Mouse (Mus musculus) urinary bladder, postnatal 36 days (tissue): ENCODE measurements around the gene Zfp697.
"Not testable (repeated sequence)": the region's sequence is repeated elsewhere in the genome, so short reads cannot be mapped to it uniquely, and the experiment has no call there.

Experiments used
- DNase-seq, 2 experiments: peaks; one replicate each; pipeline ENCODE4 v3.0.0; 2022; ENCODE audit warnings: low spot score in 2 of 2, mixed read lengths in 1 of 2

The Zfp697 gene

DNA sequence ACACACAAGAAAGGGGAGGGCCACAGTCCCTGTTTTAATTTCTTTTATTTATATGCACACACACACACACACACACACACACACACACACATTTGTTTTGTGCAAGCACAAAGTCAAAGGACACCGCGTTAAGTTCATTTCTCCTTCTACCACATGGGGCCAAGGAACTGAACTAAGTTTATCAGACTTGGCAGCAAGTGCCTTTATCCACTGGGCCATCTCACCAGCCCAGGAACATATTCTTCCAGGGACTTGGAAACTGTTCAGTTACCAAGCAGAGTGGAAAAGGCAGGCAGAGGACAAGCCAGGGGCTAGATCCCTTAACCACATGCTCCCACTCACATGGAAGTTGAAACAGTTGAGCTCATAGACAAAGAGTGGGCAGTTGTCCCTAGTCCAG is 13.5 kb upstream of the Zfp697 start:
- DNase-seq = no peak

DNA sequence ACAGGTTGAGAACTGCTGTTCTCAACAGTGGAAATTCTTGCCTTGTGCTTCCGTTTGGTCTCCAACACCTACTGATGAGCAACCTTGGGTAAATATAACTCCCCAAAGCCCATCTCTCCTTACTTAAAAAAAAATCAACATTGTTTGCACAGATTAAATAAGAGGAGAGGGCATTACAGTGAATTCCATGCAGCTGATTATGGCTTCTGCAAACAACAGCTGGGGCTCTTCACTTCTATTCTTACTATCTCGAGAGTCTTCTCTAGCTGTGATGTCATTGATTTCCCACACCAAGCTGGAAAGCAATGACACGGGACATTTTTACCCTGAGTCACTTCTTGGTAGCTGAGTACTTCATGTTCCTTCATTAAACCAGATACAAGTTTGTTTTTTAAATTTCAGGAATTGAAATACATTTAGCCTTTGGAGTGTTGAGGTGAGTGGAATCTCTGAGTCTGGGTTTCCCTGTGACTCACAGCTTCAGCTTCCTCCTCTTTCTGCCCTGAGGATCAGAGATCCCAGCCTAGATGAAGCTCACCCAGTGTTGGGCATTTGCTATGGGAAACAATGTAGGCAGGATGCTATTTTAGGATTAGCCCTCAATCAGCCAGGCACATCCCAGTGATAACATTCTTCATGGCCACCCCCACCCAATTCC is 8.1 kb upstream of the Zfp697 start:
- DNase-seq = no peak

DNA sequence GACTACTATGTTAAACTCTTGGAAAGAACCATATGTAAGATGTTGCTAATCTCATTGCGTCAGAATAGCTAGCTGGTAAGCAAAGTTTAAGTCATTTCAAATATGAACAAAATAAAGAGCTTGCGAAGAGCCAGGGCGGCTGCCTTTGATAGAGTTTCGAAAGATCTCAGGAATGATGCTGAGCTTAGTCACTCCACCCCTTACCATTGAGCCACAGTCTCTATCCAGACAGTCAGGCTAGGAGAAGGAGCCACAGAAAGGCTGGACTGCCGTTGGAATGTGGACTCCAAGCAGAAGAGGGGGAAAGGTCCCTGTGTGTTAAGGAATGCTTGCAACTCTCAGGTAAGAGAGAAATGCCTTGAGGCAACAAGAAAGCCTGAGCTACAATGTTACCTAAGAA is 7.3 kb upstream of the Zfp697 start:
- DNase-seq = no peak

DNA sequence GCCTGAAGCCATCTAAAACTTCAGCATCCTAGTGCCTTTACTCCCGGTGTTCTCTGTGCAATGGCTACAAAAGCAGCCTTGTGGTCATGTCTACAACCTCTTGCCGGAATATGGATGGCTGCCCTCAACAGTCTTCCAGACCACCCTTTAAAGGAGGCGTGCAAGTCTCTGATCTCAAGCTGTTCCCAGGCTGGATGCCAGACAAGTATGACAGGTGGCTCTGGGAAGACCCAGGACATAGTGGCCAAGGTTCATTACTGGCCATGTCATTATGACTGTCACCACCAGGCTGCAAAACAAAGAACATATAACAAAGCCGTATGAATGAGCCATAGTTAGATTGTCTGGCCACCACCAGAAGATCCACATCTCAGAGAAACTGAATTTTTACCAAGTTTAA is 4.0 kb upstream of the Zfp697 start:
- DNase-seq = no peak

DNA sequence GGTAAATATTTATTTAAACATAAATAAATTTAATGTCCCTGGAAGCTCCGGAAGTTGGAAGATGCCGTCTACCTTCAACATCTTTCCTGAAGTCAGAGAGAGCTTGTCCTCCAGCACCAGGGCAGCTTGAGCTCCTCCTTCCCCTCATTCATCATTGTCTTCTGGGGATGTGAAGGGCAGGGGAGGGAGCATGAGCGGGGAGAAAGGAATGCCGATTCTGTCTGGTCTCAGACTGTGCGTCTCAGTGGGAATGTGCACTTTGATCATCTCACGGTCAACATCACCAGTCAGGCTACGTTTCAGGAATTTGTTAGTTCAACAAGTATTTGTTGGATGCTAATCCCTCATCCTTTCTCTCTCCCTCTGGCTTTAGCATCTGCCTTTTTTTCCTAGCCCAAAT is 3.0 kb upstream of the Zfp697 start:
- DNase-seq = no peak

DNA sequence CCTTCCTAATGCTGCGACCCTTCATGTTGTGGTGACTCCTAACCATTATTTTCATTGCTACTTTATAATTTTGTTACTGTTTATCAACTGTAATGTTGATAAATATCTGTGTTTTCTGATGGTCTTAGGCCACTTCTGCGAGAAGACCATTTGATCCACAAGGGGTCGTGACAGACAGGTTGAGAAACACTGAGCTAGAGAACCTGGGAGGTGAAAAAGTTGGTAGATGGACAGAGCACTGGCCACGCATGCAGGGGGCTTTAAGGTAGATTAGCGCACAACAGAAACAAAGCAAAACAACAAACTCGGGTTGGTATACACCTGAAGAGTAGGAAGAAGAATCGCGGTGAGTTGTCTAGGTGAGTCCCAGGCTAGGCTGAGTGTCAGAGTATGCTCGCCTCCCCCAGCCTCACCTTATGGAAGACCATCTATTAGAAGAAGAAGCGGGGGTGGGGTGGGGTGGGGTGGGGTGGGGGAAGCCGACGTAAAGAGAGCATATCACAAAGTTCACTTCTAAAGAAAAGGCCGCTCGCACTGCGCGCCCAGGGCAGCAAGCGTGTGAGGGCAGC is 500 bp upstream of the Zfp697 start:
- no peak for DNase-seq

DNA sequence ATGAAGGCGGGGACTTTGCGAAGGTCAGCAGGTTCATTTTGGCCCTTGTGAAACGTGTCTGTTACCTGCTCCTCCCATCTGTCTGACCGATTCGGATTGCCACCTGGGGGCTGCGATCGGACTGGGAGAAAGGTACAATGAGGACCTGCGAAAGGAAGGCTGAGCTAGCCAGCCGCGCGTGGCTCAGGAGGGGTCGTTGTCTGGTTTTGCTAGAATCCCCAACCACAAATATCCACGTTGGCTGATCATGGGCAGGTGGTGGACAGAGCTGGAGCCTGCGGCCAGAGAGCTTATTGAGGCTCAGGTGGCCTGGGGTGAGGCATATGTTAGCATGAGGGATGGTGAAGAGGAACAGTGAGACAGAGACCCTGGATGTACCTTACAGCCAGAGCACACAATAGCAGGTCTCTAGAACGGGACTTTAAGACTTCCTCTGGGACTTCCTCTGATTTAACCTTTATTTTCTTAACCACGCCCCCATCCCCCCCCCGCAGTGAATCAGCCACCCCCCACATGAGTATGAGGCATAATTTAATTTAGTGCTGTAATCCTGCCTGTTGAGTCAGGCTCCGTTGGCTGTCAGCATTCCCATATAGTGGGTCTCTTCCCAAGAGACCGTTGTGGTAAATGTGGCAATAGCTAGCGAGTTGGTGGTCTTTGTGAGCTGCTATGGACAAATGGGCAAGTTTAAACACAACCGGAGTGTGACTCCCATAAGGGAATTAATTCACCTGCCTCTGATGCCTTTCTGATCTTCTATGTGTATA is 946 bp downstream of the Zfp697 start:
- DNase-seq = no peak

DNA sequence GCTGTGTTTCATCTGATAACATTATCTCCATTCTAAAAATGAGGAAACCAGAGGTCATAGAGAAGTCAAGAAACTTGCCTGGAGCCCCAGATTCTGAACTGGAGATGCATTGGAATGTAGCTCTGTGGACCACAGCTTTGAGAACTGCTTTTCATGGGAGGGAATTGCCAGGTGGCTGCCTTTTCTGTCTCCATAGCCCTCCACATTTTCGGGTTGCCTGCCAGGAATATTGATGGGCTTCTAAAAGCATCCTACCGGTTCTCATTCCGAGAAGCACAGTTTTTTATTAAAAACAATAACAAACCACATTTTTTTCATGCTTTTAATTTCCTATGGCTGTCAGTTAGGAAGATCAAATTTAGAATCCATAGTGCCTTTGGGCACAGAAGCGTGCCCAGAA is 4.8 kb downstream of the Zfp697 start:
- DNase-seq = no peak

DNA sequence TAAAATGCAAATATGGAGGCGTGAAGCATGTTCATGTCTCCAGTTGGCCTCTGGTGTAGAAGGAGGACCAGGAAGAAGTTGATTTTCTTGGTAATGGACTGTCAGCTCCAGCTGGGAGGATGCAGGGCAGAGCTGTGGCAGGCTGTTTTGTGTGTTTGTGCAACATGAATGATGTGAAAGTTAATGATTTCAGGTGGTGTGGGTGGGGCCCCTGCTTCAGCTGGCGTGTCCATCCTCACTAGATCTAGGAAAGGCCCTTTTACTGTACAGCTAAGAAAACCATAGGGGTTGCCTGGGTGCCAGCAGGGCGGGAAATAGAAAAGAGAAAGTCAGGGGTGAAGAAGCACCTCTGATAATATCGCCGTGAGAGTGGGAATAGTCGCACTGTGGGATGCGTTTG is 5.5 kb downstream of the Zfp697 start:
- DNase-seq = no peak

DNA sequence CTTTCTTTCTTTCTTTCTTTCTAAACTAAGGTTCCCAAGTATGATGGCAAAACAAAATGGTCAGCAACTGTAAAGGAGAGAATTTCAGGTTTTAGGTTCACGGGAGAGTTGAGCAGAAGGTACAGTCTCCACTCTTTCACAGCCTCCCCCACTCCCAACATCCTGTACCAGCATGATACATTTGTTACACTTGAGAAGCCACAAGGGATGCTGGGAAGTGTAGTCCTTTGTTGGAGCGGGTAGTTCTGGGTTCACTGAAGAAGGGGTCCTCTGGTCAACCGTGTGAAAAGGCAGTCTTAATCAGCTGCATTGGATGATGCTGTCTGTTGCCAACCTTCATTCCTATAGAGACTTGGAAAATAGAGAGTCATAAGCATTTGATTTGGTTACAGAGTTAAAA is 7.0 kb downstream of the Zfp697 start:
- DNase-seq = no peak

DNA sequence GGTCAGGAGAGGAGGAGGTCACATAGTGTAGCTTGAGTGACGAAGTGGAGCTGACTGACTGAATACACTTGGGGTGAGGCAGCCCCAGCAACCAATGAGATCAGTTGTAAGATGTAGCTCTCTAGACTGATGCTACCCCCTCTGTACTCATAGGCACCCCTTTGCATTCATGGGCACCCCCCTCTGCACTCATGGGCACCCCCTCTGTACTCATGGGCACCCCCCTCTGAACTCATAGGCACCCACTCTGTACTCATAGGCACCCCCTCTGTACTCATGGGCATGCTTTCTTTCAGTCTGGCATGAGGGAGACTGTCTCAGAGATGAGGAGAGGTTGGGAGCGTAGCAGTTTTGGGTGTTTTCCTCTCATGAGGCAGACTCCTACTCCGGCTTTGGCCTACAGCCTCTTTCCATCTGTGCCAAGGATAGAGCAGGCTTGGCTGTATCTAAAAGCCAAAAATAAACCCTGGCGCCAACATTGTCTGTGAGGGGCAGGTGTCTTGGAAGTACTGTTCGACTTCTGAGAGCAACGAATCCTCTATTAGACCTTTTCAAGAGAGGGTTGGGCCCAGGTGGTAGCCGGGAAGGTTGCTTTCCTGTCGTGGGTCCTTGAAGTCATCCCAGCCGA is 22.1 kb downstream of the Zfp697 start:
- DNase-seq = not testable (repeated sequence)

DNA sequence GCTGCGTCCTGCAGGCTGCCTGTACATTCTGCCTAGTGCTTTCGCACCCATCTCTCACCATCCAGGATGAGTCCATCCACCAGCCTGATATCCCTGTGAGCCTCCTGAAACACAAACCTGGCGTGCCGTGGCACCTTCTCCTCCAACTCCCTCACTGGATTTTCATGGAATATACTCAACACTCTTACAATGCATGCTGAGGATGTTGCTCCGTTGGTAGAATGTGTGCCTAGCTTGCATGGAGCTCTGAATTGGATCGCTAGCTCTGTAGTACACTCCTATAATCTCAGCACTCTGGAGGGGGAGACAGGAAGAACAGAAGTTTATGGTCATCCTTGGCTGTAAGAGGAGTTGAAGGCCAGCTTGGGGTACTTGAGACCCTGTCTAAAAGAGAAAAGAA is 23.6 kb downstream of the Zfp697 start:
- DNase-seq = not testable (repeated sequence)

DNA sequence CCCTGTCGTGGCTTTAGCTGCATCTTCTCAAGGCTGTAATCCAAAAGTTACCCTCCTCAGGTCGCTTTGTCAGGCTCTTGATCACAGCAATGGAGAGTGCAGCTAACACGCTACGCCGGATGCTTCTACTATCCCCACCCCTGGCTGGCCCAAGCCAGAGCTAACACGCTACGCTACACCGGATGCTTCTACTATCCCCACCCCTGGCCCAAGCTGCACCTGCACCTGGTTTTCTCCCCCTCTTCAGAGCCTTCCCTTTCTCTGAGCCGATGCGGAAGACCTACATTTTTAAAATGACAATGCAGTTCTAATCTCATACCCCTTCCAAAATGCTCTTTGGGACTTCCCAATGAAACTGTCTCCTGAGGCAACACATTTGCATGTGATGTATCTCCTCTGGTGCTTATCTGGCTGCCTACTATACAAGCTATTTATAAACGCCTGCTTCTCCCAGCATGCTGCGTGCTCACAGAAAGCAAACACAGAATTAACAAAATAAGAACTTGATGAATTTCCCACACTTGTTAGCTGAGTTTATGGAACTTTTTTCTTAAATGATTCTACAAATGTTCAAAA is 24.4 kb downstream of the Zfp697 start:
- DNase-seq = not testable (repeated sequence)

DNA sequence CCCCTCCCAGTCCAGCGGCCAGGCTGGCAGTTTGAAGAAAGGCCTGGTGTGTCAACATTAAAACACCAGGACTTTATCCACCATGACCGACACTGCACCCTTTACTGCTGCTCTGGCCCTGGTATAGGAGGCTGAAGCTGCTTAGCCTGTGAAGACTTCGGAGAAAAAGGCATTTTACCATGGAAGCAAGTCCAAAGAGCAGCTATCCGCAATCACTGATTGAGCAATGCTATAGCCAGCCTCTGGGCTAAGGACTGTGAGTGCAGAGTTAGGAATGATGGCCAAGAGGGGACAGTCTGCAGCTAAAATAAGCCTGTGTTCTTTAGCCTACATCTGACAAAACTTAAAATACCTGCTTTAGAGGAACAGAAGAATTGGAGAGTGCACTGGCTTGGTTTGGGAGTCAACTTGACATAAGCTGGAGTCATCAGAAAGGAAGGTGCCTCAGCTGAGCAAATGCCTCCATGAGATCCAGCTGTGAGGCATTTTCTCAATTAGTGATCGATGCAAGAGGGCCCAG is 25.1 kb downstream of the Zfp697 start:
- not testable (repeated sequence) for DNase-seq

DNA sequence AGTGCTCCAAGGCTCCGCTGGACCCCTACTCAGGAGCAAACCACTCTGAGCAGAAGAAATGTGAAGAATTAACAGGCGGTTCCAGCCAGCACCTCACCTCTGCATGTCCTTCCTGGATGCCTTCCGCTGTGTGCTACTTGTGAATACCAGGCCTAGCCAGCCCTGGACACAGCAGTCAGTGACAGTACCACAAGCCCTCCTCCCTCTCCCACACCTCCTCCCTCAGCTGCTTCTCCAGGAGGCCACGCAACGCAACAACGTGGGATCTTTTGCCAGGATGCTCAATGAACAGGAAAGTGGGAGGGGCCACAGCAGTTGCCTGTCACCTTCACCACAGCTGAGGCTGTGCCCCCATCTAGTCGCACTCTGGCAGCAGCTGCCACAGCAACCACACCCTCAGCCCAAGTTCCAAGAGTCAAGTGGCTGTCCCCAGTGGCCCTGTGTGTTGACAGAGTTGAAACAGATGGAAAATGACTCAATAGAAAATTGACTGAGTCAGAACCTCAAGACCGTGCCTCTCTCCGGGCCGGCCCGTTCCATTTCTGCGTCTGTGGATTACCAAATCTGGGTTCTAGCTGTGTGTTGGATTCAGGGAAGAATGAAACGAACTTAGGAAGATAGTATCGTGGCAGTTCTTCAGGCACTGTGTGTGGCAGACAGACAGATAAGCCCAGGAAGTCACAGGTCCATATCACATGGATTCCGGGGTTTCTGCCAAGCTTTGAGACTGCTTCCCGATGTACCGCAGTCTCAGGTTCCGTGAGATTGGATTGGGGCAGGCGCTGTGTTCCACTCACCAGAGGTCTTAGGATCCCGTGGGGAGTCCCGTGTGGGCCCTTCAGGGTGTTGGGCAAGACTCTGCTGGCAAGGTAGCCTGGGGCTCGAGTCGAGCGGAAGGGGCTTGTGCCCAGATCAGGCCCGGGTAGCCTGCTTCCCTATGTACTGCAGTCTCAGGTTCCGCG is 28.6 kb downstream of the Zfp697 start:
- not testable (repeated sequence) for DNase-seq

DNA sequence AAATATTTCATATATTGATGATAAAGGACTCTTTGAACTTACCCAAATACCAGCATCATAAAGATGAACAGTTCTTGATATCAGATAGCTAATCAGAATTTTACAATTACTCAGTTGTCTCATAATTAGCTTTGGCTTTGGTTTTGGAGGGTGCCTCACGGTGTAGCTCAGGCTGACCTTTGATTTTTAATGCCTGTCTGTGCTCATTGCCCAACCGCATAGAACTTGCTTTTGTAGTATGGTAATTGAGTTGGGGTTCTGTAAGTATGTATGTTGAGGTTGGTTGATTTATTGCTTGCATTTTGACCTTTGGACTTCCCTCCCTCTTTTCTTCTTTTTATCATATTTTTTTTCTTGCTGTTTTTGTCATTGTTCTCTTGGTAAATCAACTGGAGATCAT is 31.5 kb downstream of the Zfp697 start:
- no peak for DNase-seq

DNA sequence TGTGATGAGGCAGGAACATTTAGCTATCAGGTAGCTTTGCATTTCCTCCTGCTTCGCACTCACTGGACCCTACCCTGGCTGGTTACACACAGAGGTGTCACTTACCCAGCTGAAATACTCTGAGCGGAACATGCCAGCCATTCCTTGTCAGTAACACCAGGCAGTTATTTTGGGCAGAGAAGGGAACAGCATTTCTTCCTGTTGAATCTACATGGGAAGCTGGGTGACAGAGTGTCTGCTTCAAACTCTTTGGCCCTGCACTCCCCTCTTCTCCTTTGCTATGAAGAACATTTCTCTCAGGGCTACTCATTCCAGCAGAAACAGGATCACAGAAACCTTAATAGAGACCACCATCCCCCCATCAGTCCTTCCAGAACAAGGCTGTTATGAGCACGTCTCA is 32.0 kb downstream of the Zfp697 start:
- DNase-seq = no peak

DNA sequence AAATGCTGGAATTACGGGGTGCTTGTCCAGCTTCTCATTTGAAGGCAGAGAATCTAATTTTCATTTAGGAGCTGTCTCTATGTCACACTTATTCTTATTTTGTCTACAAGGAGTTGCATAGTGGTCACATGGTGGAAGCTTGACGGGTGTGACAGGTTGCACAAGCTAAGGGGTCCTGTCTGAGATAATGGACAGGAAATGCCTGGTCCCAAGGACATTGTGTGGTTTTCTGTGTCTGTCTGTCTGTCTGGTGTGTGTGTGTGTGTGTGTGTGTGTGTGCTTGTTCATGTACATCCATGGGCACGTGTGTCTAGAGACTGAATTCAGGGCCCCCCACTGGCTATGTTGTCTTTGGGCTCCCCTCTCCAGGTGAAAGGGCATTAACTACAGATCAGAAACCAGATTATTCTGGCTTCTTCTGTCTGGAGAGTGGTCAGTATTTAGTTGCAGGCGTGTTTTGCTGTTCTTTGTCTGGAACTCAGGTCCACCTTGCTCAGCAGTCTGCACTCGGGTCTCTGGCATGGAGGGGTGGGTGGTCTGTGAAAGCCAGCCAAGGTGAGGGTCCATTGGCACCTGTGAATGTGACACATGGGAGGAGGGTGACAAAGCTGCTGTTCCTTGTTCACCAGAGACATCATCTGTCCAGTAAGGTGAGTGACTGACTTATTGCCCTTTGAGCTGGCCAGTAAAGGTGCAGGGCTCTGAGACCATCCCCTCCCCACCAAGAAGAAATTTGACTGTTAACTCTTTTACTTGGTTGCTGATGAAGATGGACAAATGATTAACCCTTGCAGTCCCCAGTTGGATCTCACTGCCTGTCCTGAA is 34.4 kb downstream of the Zfp697 start:
- DNase-seq = no peak

DNA sequence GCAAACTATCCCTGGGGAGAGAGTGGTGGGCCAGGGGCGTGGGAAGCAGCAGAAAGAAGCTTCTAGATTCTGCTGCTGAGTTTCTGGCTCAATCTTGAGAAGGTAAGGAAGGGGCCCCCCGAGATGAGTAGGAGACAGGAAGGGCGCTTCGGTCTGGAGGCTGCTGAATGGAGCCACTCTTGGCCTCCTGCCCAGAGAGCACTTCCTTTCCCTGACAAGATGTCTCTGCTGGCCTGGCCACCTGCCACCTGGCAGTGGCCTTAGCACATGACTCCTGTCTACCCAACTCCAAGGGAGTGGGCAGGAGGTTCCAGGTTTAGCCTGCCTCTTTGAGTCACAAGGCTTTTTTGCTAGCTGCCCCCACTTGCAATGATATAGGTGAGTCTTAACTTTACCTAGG is 35.1 kb downstream of the Zfp697 start:
- peak; percentile 7 to 62 for DNase-seq
